ENCODE assay signal across 29 mouse cellular contexts in genomic region chr11:36286246-36286645, GRCm38 (mm10).
"Had no signal": no experiment of that assay in that cellular context is flagged by ENCODE, and none has a peak within 500 bp of the region (broad histone marks: within the 10 kb centered on the region; RNA-seq: fewer than 3 reads in every experiment).

No protein-coding gene starts in this region.

- H3K4me3 ChIP-seq: limb, embryonic 10.5 days; limb, embryonic 12.5 days; limb, embryonic 13.5 days; limb, embryonic 15.5 days; liver, embryonic 12.5 days; liver, embryonic 13.5 days; liver, embryonic 15.5 days; lung, embryonic 15.5 days; megakaryocyte, embryonic 14.5 days; midbrain, embryonic 10.5 days; midbrain, embryonic 12.5 days; midbrain, embryonic 13.5 days; midbrain, embryonic 15.5 days; myocyte; neural tube, embryonic 12.5 days had no signal

- H3K27ac ChIP-seq: limb, embryonic 10.5 days; limb, embryonic 12.5 days; limb, embryonic 13.5 days; limb, embryonic 15.5 days; liver, embryonic 12.5 days; liver, embryonic 13.5 days; liver, embryonic 14.5 days; liver, embryonic 15.5 days; lung, embryonic 15.5 days; macrophage; midbrain, embryonic 10.5 days; midbrain, embryonic 12.5 days; midbrain, embryonic 13.5 days; midbrain, embryonic 15.5 days; neural tube, embryonic 12.5 days had no signal

- ATAC-seq: liver, embryonic 12.5 days; lung, postnatal 0 days; midbrain, embryonic 13.5 days; midbrain, embryonic 15.5 days had no signal

- H3K4me2 ChIP-seq: limb, embryonic 12.5 days; limb, embryonic 13.5 days; limb, embryonic 15.5 days; liver, embryonic 12.5 days; liver, embryonic 13.5 days; liver, embryonic 15.5 days; lung, embryonic 14.5 days; lung, embryonic 15.5 days; midbrain, embryonic 11.5 days; midbrain, embryonic 12.5 days; midbrain, embryonic 13.5 days; midbrain, embryonic 15.5 days; neural tube, embryonic 12.5 days had no signal

- H3K4me1 ChIP-seq: limb, embryonic 12.5 days; limb, embryonic 13.5 days; limb, embryonic 15.5 days; liver, embryonic 12.5 days; liver, embryonic 13.5 days; liver, embryonic 15.5 days; lung, embryonic 15.5 days; megakaryocyte, embryonic 14.5 days; midbrain, embryonic 12.5 days; midbrain, embryonic 13.5 days; midbrain, embryonic 15.5 days; neural tube, embryonic 12.5 days had no signal

- H3K9me3 ChIP-seq: limb, embryonic 10.5 days; limb, embryonic 12.5 days; limb, embryonic 13.5 days; limb, embryonic 15.5 days; liver, embryonic 12.5 days; liver, embryonic 13.5 days; liver, embryonic 15.5 days; lung, embryonic 15.5 days; midbrain, embryonic 10.5 days; midbrain, embryonic 12.5 days; midbrain, embryonic 13.5 days; midbrain, embryonic 15.5 days; neural tube, embryonic 12.5 days had no signal

- DNase-seq: left cerebral cortex, postnatal 4 days; liver; liver, embryonic 13.5 days; lung, adult 18-20 months; lung, adult 2 months; lung, embryonic 14.5 days; lung, postnatal 10 days; lung, postnatal 14 days; lung, postnatal 36 days; lung, postnatal 4 days; midbrain, embryonic 14.5 days had no signal

- H3K27me3 ChIP-seq: limb, embryonic 13.5 days; limb, embryonic 15.5 days; liver, embryonic 12.5 days; liver, embryonic 13.5 days; liver, embryonic 15.5 days; megakaryocyte, embryonic 14.5 days; midbrain, embryonic 12.5 days; midbrain, embryonic 13.5 days; midbrain, embryonic 15.5 days; neural tube, embryonic 12.5 days had no signal

- H3K9ac ChIP-seq: limb, embryonic 12.5 days; limb, embryonic 13.5 days; limb, embryonic 15.5 days; liver, embryonic 12.5 days; liver, embryonic 13.5 days; liver, embryonic 14.5 days; liver, embryonic 15.5 days; lung, embryonic 14.5 days; lung, embryonic 15.5 days; midbrain, embryonic 12.5 days; midbrain, embryonic 13.5 days; midbrain, embryonic 15.5 days; neural tube, embryonic 12.5 days had no signal

- H3K36me3 ChIP-seq: limb, embryonic 10.5 days; limb, embryonic 12.5 days; limb, embryonic 13.5 days; limb, embryonic 15.5 days; liver, embryonic 12.5 days; liver, embryonic 13.5 days; liver, embryonic 15.5 days; lung, embryonic 15.5 days; midbrain, embryonic 10.5 days; midbrain, embryonic 12.5 days; midbrain, embryonic 13.5 days; midbrain, embryonic 15.5 days; neural tube, embryonic 12.5 days had no signal
